Mouse (Mus musculus) forebrain, embryonic 13.5 days (tissue): Measurements from ENCODE around the gene Mthfsd. TPM values are rescaled to one million over a fixed set of nuclear protein-coding genes. Genes with fewer than 3 reads are reported as not detected.

Experiments
- microRNA-seq: library from miRNA; unstranded; fragments of <30 nt; microRNA quantifications from one replicate; pipeline ENCODE4, GENCODE M21; 2016
- polyA plus RNA-seq: library from polyadenylated mRNA; unstranded; fragments of >200 nt; fragmentation: Nextera tagmentation; extraction: Ambion mirVana; gene quantifications from 2 replicates; pipeline ENCODE4 v1.2.1, GENCODE M21; 2015

Gene Mthfsd
- polyA plus RNA-seq, 1 experiment from 2014 or later, result 48.1 TPM

Small RNAs within 50 kb of the gene (microRNA-seq; reads per million reads assigned to microRNA genes)
- gene Gm27530, result not detected

Other genes starting within 250 kb of the Mthfsd start
- gene Foxf1, start 24.0 kb downstream of the Mthfsd start, polyA plus RNA-seq, result 0.28 and 0.50 TPM in 2 replicates
- gene Foxc2, start 7.8 kb upstream of the Mthfsd start, polyA plus RNA-seq, result 0.79 and 0.90 TPM in 2 replicates
- gene Foxl1, start 19.5 kb upstream of the Mthfsd start, polyA plus RNA-seq, result 0.12 TPM in 1 of 2 replicates, not detected in the other